Mouse (Mus musculus): ENCODE measurements around the gene Emilin3.

GRCm38 (mm10) chr2:160872890-160873382 is 39.2 kb downstream of the Emilin3 start, which contains the start of gene Zhx3:
- no peak for TF ChIP-seq CTCF (IDR thresholded peaks at IDR 0.05; ENCODE audit: low read depth, low read length)
- TF ChIP-seq POLR2A (IDR thresholded peaks at IDR 0.05; ENCODE audit: insufficient read depth, low read length) = peak; percentile 21

Measured in ES-Bruce4 (cell line).